Mouse (Mus musculus) left cerebral cortex, adult 2 months (tissue): Measurements from ENCODE around the gene Krt17. TPM values are rescaled to one million over a fixed set of nuclear protein-coding genes. Genes with fewer than 3 reads are reported as not detected.
"Not testable (repeated sequence)": the region's sequence is repeated elsewhere in the genome, so short reads cannot be mapped to it uniquely, and the experiment has no call there.

ENCODE experiments used
- DNase-seq, 2 experiments: peaks; one replicate each; pipeline ENCODE4 v3.0.0; 2021 to 2022; ENCODE audit warnings: low spot score in 2 of 2, mixed read lengths in 1 of 2; ENCODE audit errors: extremely low spot score in 1 of 2
- H3K27ac ChIP-seq: fragments of 200-600 bp; 2 replicates; pipeline ENCODE4 v1.8.1; 2022
- H3K4me3 ChIP-seq: fragments of 200-600 bp; 2 replicates; pipeline ENCODE4 v1.8.1; 2022
- CTCF ChIP-seq: fragments of 200-600 bp; IDR thresholded peaks from 2 replicates; pipeline ENCODE4 v1.8.1; 2022; ENCODE audit warnings: antibody characterized with exemption, mild to moderate bottlenecking, moderate library complexity
- intact Hi-C: fragments of 180-260 bp; cut with DNase I; formaldehyde crosslinking; loops from one replicate; pipeline ENCODE4 v1.15.1; 2025
- total RNA-seq, 2 experiments: library from RNA; stranded (reverse); gene quantifications; 2 replicates each; pipeline ENCODE4 v1.2.3; 2021

Krt17 gene
- total RNA-seq, 2 experiments from 2014 or later: not detected

DNA sequence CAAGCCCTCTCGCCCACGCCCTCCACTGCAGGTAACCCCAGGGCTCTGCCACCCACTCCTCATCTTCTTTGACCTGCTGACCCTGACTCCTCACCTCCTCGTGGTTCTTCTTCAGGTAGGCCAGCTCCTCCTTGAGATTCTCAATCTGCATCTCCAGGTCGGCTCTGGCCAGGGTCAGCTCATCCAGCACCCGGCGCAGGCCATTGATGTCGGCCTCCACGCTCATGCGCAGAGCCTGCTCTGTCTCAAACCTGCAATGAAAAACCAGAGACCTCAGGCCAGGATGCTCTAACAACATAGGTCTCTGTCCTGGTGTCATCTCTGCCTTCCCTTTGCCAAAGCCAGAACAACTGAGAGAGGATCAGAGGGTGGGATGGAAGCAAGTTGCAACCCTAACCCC, 1.8 kb downstream of the Krt17 start:
- intact Hi-C loops: no loop called here
- no peak for DNase-seq
- H3K27ac ChIP-seq: no peak overlapping the region
- no peak overlapping the region for H3K4me3 ChIP-seq
- no peak for TF ChIP-seq CTCF

DNA sequence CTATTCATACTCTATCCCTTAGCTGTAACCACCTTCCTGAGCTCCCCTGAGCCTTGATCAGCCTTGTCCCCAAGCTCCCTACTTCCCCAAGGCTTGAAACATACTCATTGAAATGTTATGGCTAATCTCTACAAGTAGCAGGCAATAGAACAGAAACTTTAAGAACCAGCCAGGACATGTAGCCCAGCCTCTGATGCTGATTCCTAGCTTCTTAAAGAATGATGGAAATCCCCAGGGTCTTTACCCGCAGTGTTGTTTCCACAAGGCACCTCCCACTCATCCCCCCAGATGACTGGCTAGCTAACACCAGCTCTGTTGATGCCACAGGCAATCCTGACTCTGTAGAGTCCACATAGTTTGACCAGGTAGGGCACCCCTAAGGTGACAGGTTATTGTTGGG, 2.9 kb downstream of the Krt17 start:
- DNase-seq: no peak
- intact Hi-C loops: no loop called here
- no peak for TF ChIP-seq CTCF
- Histone ChIP-seq H3K27ac (no peak overlapping the region), H3K4me3 (no peak overlapping the region)

GRCm38 (mm10) chr11:100255514-100255913, 5.3 kb downstream of the Krt17 start:
- no peak overlapping the region for H3K4me3 ChIP-seq
- TF ChIP-seq CTCF: no peak
- DNase-seq: no peak
- intact Hi-C loops: no loop called here
- H3K27ac ChIP-seq: no peak overlapping the region

DNA sequence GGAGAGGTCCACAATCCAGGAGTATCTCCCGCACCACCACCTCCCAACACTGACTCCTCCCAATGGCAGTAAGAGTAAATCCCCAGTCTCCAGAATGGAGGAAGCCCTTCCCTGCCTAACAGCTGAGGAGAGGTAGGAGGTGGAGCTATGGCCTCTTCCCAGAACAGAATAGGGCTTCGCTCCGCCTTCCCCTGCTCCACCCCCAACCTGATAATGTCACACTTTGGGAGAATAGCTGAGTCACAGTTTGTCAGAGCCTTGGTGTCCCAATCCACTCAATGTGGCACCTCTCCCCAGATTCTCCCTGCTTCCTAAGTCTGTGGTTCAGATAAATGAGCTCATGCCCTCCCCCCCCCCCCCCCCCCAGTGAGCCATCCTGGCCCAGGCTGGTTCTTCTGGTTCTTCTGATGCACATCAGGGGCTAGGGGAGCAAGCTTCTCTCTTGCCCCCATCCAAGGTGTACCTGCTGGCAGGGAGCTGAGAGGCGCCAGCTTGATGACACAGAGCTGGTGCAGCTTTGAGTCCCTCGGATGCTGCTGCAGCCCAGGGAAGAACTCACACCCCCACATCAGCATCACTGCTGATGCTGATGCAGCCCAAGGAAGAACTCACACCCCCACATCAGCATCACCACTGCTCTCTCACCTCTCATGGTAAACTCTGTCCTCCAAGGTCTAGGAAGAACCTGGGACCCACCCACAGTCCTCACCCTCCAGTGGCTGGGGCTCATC, 6.3 kb downstream of the Krt17 start:
- no peak overlapping the region for H3K4me3 ChIP-seq
- H3K27ac ChIP-seq: no peak overlapping the region
- TF ChIP-seq CTCF: no peak
- no peak for DNase-seq
- intact Hi-C loops: no loop called here

GRCm38 (mm10) chr11:100248852-100249465, 11.9 kb downstream of the Krt17 start, which contains the start of gene Krt16:
TSS of gene Krt16 (minus strand) at chr11:100248902.
- Histone ChIP-seq H3K4me3 (no peak within 1 kb of the TSS), H3K27ac (no peak within 1 kb of the TSS)
- TF ChIP-seq CTCF: no peak
- no peak for DNase-seq
- intact Hi-C loops: no loop called here

DNA sequence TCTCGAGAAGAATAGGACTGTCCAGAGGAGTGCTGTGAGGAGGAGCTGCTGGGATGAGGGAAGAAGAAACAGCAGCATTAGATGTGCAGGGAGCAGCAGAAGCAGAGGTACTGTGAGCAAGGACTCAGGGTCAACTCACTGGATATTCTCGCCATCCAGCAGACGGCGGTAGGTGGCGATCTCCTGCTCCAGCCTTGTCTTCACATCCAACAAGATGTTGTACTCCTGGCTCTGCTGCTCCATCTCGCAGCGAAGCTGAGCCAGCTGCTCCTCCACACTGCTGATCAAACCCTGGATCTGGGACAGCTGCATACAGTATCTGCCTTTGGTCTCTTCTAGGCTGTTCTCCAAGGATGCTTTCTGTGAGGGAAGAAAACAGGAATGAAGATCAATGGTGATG, 14.4 kb downstream of the Krt17 start:
- intact Hi-C loops, DNase-seq, H3K27ac ChIP-seq, H3K4me3 ChIP-seq: not testable (repeated sequence)

DNA sequence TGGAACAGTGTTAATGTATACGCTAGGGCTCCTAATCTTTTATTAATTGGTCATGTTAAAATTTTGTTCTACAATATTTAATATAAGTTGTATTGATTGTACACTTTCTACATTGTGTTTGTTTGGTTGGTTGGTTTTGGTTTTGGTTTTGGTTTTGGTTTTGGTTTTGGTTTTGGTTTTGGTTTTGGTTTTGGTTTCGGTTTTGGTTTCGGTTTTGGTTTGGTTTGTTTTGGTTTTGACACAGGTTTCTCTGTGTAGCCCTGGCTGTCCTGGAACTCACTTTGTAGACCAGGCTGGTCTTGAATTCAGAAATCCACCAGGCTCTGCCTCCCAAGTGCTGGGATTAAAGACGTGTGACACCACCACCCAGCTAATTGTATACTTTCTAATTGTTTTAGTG, 20.6 kb downstream of the Krt17 start:
- intact Hi-C loops, H3K4me3 ChIP-seq: not testable (repeated sequence)

DNA sequence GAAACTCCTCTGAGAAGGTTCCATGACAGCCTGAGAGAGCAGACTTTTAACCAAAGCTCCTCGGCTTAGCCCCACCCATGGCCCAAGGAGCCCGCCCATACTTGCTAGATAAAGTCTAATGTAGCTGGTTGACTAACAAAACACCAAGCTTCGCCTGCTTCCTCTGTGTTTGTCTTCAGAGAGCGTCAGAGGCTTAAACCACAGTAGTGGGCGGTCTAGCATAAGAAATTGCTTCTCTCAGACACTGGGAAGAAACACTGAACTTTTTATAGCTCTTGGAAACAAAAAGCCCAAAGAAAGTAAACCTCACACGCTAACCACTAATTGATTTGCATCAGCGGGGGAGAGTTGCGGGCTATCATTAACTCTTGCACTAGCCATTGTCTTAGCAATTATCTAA, 39.1 kb downstream of the Krt17 start:
- DNase-seq: no peak
- H3K27ac ChIP-seq: no peak overlapping the region
- TF ChIP-seq CTCF: no peak
- H3K4me3 ChIP-seq: no peak overlapping the region
- intact Hi-C loops: no loop called here

More for the DNA sequence above, 20.6 kb downstream of the Krt17 start:
- H3K27ac ChIP-seq, DNase-seq: not testable (repeated sequence)

GRCm38 (mm10) chr11:100219304-100219703, 41.5 kb downstream of the Krt17 start:
- no peak overlapping the region for H3K27ac ChIP-seq
- intact Hi-C loops: no loop called here
- no peak for DNase-seq
- no peak overlapping the region for H3K4me3 ChIP-seq
- TF ChIP-seq CTCF: no peak

- TF ChIP-seq CTCF: no peak
- DNase-seq: no peak
- intact Hi-C loops: no loop called here
- no peak overlapping the region for H3K4me3 ChIP-seq
- no peak overlapping the region for H3K27ac ChIP-seq
Observed at GRCm38 (mm10) chr11:100208542-100208941, 52.3 kb downstream of the Krt17 start.

- TF ChIP-seq CTCF: no peak
- intact Hi-C loops: no loop called here
- no peak for DNase-seq
- H3K27ac ChIP-seq: no peak within 1 kb of the TSS
- no peak within 1 kb of the TSS for H3K4me3 ChIP-seq
Observed at GRCm38 (mm10) chr11:100207498-100207897, 53.3 kb downstream of the Krt17 start, which contains the start of gene Krt14. TSS of gene Krt14 (minus strand) at chr11:100207548.

Other genes with a start within 250 kb of the Krt17 start
- gene Krt33a, start 244.8 kb downstream of the Krt17 start, total RNA-seq: not detected
- not detected for gene Krt33b, start 231.2 kb downstream of the Krt17 start, total RNA-seq
- not detected for gene Krt34, start 219.5 kb downstream of the Krt17 start, total RNA-seq
- not detected for gene Krt31, start 210.5 kb downstream of the Krt17 start, total RNA-seq
- gene Krt32, start 172.8 kb downstream of the Krt17 start, total RNA-seq: not detected
- gene Krt35, start 164.8 kb downstream of the Krt17 start, total RNA-seq: not detected
- not detected for gene Krt36, start 155.4 kb downstream of the Krt17 start, total RNA-seq
- gene Krt13, start 139.5 kb downstream of the Krt17 start, total RNA-seq: not detected
- not detected for gene Krt15, start 125.1 kb downstream of the Krt17 start, total RNA-seq
- not detected for gene Krt19, start 112.4 kb downstream of the Krt17 start, total RNA-seq
- gene Krt9, start 67.8 kb downstream of the Krt17 start, total RNA-seq: 1 to 10 TPM; 3.2 to 3.4 TPM
- gene Krt14, start 53.5 kb downstream of the Krt17 start, total RNA-seq: not detected
- not detected for gene Krt16, start 12.1 kb downstream of the Krt17 start, total RNA-seq
- gene Krt42, start 8.8 kb upstream of the Krt17 start, total RNA-seq: not detected
- 100 to 1,000 TPM; 746 to 811 TPM for gene Eif1, start 58.9 kb upstream of the Krt17 start, total RNA-seq
- not detected for gene Gast, start 73.4 kb upstream of the Krt17 start, total RNA-seq
- 100 to 1,000 TPM; 150 to 194 TPM for gene Hap1, start 95.1 kb upstream of the Krt17 start, total RNA-seq
- 10 to 100 TPM; 51.2 to 53.7 TPM for gene Jup, start 136.7 kb upstream of the Krt17 start, total RNA-seq
- gene P3h4, start 153.8 kb upstream of the Krt17 start, total RNA-seq: 1 to 10 TPM; 7.6 to 9.4 TPM
- gene Fkbp10, start 154.7 kb upstream of the Krt17 start, total RNA-seq: 1 to 10 TPM; 3.6 to 4.8 TPM
- gene Nt5c3b, start 180.8 kb upstream of the Krt17 start, total RNA-seq: 10 to 100 TPM; 48.4 to 64.1 TPM
- gene Klhl10, start 180.9 kb upstream of the Krt17 start, total RNA-seq: 1 to 10 TPM in 1 of 2 experiments, under 1 TPM in 1; 0.61 to 1.4 TPM
- 100 to 1,000 TPM in 1 of 2 experiments, 10 to 100 TPM in 1; 98.9 to 109 TPM for gene Klhl11, start 211.7 kb upstream of the Krt17 start, total RNA-seq